Mouse (Mus musculus) stomach, postnatal 0 days (tissue): ENCODE results near the gene Wwox.

Experiments
- CTCF ChIP-seq: IDR thresholded peaks from 2 replicates; pipeline ENCODE4 v1.5.1; 2016; ENCODE audit warnings: antibody characterized with exemption, low read depth, mild to moderate bottlenecking, moderate library complexity
- EP300 ChIP-seq: optimal IDR thresholded peaks from 2 replicates; pipeline ENCODE3; 2016; ENCODE audit warnings: antibody characterized with exemption

DNA sequence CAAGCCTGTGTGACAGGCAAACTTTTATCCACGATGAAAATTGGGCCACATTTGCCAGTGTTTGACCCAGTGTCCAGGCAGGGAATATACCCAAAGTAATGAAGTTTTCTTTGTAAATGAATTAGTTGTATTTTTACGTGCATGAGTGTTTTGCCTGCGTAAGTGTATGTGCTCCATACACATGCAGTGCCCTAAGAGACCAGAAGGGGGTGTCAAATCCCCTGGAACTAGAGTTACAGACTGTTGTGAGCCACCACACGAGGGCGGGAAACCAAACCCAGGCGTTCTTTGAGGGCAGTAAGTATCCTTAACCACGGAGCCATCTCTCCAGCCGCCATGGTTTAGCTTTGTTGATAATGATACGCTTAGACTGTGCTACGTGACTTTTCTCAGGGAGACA is 755.9 kb downstream of the Wwox start:
- TF ChIP-seq CTCF (0 out of 2 replicates have a peak, but pooled peaks have one; percentile 14), EP300 (no peak)
